In genomic region chr3:102355352-102355751, GRCm38 (mm10) we compare ENCODE assay signal across 21 mouse cellular contexts.
"Had no signal": no experiment of that assay in that cellular context is flagged by ENCODE, and none has a peak within 500 bp of the region (broad histone marks: within the 10 kb centered on the region; RNA-seq: fewer than 3 reads in every experiment).

No protein-coding gene starts in this region.

- H3K27ac ChIP-seq: liver, embryonic 15.5 days; lung, embryonic 15.5 days; macrophage; midbrain, embryonic 12.5 days; neural tube, embryonic 13.5 days; neural tube, embryonic 15.5 days; stomach, embryonic 15.5 days; stomach, postnatal 0 days had no signal

- H3K27me3 ChIP-seq: liver, embryonic 15.5 days; lung, embryonic 15.5 days; megakaryocyte, embryonic 14.5 days; stomach, embryonic 15.5 days had no signal

- ATAC-seq: liver, postnatal 0 days; lung, postnatal 0 days had no signal

- DNase-seq: liver, postnatal 0 days; lung, adult 2 months; lung, postnatal 14 days; lung, postnatal 36 days; midbrain, embryonic 14.5 days; right cerebral cortex, adult 18-20 months; right cerebral cortex, postnatal 25 days; right cerebral cortex, postnatal 4 days; spleen, adult 18-20 months; thymus, adult 2 months; thymus, postnatal 25 days had no signal

- H3K4me2 ChIP-seq: liver, embryonic 15.5 days; lung, embryonic 15.5 days; midbrain, embryonic 12.5 days; neural tube, embryonic 13.5 days; neural tube, embryonic 15.5 days; stomach, embryonic 15.5 days had no signal

- H3K9ac ChIP-seq: liver, embryonic 15.5 days; liver, postnatal 0 days; lung, embryonic 15.5 days; midbrain, embryonic 12.5 days; neural tube, embryonic 13.5 days; neural tube, embryonic 15.5 days; stomach, embryonic 15.5 days had no signal

- H3K36me3 ChIP-seq: liver, embryonic 15.5 days; lung, embryonic 15.5 days; midbrain, embryonic 12.5 days; neural tube, embryonic 13.5 days; neural tube, embryonic 15.5 days; stomach, embryonic 15.5 days had no signal

- H3K4me1 ChIP-seq: liver, embryonic 15.5 days; lung, embryonic 15.5 days; megakaryocyte, embryonic 14.5 days; midbrain, embryonic 12.5 days; neural tube, embryonic 15.5 days; stomach, embryonic 15.5 days had no signal

- H3K9me3 ChIP-seq: liver, embryonic 15.5 days; lung, embryonic 15.5 days; midbrain, embryonic 12.5 days; neural tube, embryonic 13.5 days; neural tube, embryonic 15.5 days; stomach, embryonic 15.5 days had no signal

- H3K4me3 ChIP-seq: liver, embryonic 15.5 days; lung, embryonic 15.5 days; megakaryocyte, embryonic 14.5 days; midbrain, embryonic 12.5 days; neural tube, embryonic 13.5 days; neural tube, embryonic 15.5 days; stomach, embryonic 15.5 days had no signal
